Mouse (Mus musculus): ENCODE results near the gene Atp1b1. TPM values are rescaled to one million over a fixed set of nuclear protein-coding genes. Genes with fewer than 3 reads are reported as not detected.
A peak's percentile ranks its signal among the peaks of the same experiment; 100 is the strongest.

The Atp1b1 gene
- polyA plus RNA-seq, 1 experiment from 2014 or later, result 164 TPM

DNA sequence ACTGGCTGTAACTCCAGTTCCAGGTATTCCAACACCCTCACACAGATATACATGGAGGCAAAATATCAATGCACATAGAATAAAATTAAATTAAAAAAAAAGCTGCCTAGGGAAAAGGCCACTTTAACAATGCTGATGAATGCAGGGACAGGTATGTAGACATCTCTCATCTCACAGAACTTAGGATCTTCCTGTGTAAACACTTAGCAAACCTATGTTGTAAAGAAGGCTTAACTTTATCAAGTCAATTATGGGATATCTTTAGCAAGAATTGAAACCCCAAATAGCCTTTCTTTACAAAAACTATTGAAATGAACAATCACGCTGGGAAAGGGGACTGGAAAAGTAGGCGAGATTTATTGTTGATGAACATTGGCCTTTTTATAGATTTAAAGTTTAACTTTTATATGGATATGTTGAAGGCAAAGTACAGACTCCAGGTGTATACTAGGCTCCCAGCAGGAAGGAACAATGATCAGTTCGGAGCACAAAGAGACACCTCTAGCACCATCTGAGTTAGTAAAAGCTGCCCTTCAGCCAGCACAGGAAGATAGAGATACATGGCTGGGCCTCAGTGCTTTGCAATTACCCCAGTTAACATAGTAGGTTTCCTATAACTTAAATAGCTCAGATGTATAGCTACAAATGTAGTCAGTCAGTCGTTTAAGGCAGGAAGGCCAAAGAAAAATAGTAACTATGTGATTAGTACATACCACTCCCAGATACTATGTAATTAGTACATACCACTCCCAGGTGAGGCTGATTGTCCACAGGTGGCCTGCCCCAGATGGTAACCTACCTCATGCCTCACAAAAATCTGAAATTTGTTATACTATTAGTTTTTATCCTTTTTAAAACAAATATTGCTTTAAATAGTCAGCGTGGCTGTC is 22.8 kb upstream of the Atp1b1 start:
- no peaks in the 10 kb centered on the region for H3K27me3 ChIP-seq
- no peaks in the 10 kb centered on the region for H3K9me3 ChIP-seq
- ATAC-seq (ENCODE audit: low read depth), result no peak
- no peaks in the 10 kb centered on the region for H3K4me1 ChIP-seq (replicated peaks)
- H3K4me2 ChIP-seq, result no peak overlapping the region
- H3K9ac ChIP-seq, result no peak overlapping the region
- H3K36me3 ChIP-seq, result no peaks in the 10 kb centered on the region
- WGBS, result 85% methylated on average over 5 of the region's 5 CpGs
- no peak overlapping the region for H3K4me3 ChIP-seq
- no peak overlapping the region for H3K27ac ChIP-seq (replicated peaks)

DNA sequence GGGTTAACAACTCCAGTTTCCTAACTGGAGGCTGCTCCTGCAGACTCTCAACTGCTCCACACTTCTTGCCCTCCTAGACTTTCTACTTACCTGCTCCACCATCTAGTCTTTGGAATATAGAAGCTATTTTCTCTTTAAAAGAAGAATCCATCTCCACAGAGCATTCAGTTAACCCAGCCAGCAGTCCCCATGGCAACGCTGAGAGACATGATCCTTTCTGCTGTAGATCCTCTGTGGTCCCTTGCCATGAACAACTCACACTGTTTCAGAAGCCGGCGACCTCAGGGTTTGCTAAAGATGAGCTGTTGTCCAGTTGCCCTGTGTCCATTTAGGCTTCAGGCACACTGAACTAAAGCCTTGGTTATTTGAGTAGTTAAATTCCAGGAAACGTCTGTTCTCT is 17.7 kb upstream of the Atp1b1 start:
- H3K9me3 ChIP-seq, result no peaks in the 10 kb centered on the region
- ATAC-seq (ENCODE audit: low read depth), result no peak
- 87% methylated on average over 4 of the region's 4 CpGs for WGBS

DNA sequence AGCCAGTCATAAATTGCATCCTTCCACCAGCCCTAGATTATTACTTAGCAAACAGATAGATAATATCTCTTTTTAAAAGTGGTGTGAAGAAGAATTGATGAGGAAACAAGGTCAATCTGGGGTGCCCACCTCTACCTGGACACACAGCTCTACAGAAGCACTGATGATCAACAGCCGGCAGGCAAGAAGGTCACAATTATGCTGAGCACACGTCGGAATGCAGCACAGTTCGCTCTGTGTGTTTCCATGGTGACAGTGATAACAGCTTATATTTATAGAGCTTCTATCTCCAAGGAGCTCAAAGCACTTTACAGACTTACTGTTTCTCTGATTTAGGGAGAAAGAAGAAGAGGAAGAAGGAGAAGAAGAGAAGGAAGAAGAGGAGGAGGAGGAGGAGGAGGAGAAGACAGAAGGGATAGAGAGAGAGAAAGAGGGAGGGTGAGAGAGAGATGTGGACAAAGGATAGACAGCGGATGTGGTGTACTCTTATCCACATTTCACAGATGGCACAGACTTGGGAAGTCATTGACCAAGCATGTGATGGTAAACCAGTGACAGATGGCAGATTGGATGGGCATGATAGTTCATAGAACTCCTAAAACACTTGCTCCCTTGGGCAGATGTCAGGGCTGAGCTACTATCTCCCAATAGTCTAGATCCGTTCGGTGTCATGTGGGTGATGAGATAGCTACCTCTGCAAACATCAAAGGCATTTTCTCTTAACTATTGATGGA is 16.8 kb upstream of the Atp1b1 start:
- H3K4me1 ChIP-seq (replicated peaks), result 0 out of 2 replicates have a peak, but pooled peaks cover 7% of the 10 kb centered on the region
- no peak overlapping the region for H3K4me2 ChIP-seq
- no peaks in the 10 kb centered on the region for H3K27me3 ChIP-seq
- H3K4me3 ChIP-seq, result no peak overlapping the region
- no peaks in the 10 kb centered on the region for H3K36me3 ChIP-seq
- H3K9ac ChIP-seq, result no peak overlapping the region
- WGBS, result 56% methylated on average over 7 of the region's 7 CpGs
- no peaks in the 10 kb centered on the region for H3K9me3 ChIP-seq
- H3K27ac ChIP-seq (replicated peaks), result no peak overlapping the region
- peak; percentile 53; the same call in 1 of the 2 replicates for ATAC-seq (ENCODE audit: low read depth)

More for the DNA sequence above, 17.7 kb upstream of the Atp1b1 start:
- no peaks in the 10 kb centered on the region for H3K27me3 ChIP-seq
- 0 out of 2 replicates have a peak, but pooled peaks cover 7% of the 10 kb centered on the region for H3K4me1 ChIP-seq (replicated peaks)
- H3K27ac ChIP-seq (replicated peaks), result no peak overlapping the region
- H3K9ac ChIP-seq, result no peak overlapping the region
- H3K36me3 ChIP-seq, result no peaks in the 10 kb centered on the region
- no peak overlapping the region for H3K4me2 ChIP-seq
- no peak overlapping the region for H3K4me3 ChIP-seq

DNA sequence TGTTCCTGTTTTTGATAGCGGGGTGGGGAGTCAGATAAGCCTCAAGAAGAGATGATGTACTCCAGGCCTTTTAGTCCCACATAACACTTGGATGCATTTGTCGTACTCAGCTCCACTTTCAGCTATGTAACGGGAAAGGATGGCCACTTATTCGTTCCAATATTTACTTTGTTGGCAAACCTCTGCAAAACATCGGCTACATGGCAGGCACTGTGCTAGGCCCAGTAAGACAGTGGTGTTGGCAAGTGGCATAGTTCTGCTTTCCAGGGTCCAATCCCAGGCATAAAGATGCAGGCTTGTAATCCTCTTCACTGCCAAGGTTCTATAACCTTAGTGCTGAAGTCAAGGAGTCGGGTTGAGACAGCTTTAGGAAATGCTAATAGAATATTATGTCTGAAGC is 16.2 kb upstream of the Atp1b1 start:
- ATAC-seq (ENCODE audit: low read depth), result no peak
- 0 out of 2 replicates have a peak, but pooled peaks cover 7% of the 10 kb centered on the region for H3K4me1 ChIP-seq (replicated peaks)
- no peaks in the 10 kb centered on the region for H3K36me3 ChIP-seq
- no peaks in the 10 kb centered on the region for H3K9me3 ChIP-seq
- no peak overlapping the region for H3K4me2 ChIP-seq
- WGBS, result 88% methylated on average over 6 of the region's 6 CpGs
- no peak overlapping the region for H3K9ac ChIP-seq
- no peak overlapping the region for H3K27ac ChIP-seq (replicated peaks)
- H3K4me3 ChIP-seq, result no peak overlapping the region
- no peaks in the 10 kb centered on the region for H3K27me3 ChIP-seq

DNA sequence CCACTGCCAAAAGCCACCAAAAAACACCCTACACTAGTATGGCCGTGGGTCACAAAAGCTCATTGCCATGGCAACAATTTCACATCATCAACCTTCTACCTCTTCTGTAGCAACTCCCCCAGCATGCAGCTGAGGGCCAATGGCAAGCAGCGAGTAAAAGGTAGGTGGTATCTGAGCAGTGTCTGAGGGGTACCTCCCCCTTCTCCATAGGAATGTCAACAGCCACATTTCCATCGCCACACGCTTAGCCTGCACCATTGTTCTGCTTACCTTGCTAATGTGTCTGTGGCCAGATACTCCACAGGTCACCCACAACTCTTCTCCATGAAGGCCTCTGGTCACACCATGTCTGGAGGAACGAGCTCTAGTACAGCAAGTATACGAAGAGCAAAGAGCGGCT is 15.2 kb upstream of the Atp1b1 start:
- Histone ChIP-seq H3K9me3 (no peaks in the 10 kb centered on the region), H3K9ac (no peak overlapping the region), H3K27ac (replicated peaks) (no peak overlapping the region), H3K4me1 (replicated peaks) (0 out of 2 replicates have a peak, but pooled peaks cover 7% of the 10 kb centered on the region), H3K4me2 (no peak overlapping the region), H3K36me3 (no peaks in the 10 kb centered on the region), H3K27me3 (no peaks in the 10 kb centered on the region), H3K4me3 (no peak overlapping the region)
- no peak for ATAC-seq (ENCODE audit: low read depth)
- 91% methylated on average over 7 of the region's 7 CpGs for WGBS

DNA sequence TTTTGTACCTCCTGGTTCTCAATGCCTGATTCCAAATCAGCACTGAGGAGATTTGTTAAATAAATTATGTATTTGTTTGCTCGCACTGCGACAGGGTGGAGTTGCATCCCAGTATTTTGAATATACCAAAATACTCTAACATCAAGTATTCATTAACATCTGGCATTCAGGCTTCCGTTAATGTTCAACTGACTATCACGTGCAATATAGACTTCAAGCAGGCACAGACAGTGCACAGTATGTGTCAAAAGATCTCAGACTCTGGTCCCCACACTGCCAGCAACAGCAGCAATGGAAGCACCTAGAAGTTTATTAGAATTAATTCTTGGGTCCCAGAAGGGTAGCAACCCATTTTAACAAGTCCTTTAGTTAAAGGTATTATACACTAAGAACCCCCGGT is 13.5 kb upstream of the Atp1b1 start:
- no peaks in the 10 kb centered on the region for H3K9me3 ChIP-seq
- no peak overlapping the region for H3K4me3 ChIP-seq
- ATAC-seq (ENCODE audit: low read depth), result no peak
- no peak overlapping the region for H3K4me2 ChIP-seq
- 0 out of 2 replicates have a peak, but pooled peaks cover 7% of the 10 kb centered on the region for H3K4me1 ChIP-seq (replicated peaks)
- H3K27me3 ChIP-seq, result no peaks in the 10 kb centered on the region
- H3K9ac ChIP-seq, result no peak overlapping the region
- WGBS, result 90% methylated on average over 5 of the region's 5 CpGs
- no peak overlapping the region for H3K27ac ChIP-seq (replicated peaks)
- H3K36me3 ChIP-seq, result no peaks in the 10 kb centered on the region

DNA sequence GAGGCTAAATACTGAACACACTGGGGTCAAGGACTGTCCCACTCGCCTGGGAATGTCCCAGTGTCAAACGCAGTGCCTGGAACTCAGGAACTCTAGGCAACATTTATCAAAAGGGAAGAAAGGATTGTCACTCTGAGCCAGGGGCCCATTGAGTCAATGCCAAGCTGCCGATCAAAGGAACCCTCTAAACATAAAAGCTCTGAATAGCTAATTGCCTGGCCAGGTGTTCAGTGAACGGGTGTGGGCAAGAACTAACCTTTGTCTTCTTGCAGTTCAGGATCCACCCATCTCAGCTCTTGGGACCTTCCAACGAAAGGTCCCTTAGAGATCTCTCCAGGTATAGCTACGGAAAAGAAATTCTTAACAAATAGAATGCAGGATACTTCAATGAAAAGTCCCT is 12.8 kb upstream of the Atp1b1 start:
- H3K4me1 ChIP-seq (replicated peaks), result 0 out of 2 replicates have a peak, but pooled peaks cover 7% of the 10 kb centered on the region
- no peak for ATAC-seq (ENCODE audit: low read depth)

DNA sequence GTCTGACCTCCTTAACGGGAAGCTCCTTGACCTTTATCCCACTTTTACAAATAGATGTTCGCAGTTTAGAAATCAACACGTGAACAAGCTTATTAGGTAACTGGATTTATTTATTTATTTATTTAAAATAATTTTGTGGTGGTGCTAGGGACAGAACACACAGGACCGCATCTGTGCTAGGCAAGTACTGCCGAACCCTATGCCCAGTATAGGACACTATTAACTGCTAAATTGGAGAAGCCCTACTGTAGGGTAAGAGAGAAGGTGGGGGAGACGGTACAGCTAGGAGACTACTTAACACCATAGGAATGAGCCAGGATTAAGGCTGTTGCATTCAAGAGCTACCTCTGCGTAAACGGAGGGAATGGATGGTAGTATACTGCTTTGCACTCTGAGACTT is 10.2 kb upstream of the Atp1b1 start:
- 85% methylated on average over 8 of the region's 8 CpGs for WGBS
- Histone ChIP-seq H3K36me3 (no peaks in the 10 kb centered on the region), H3K9me3 (no peaks in the 10 kb centered on the region), H3K4me2 (no peak overlapping the region), H3K4me1 (replicated peaks) (no peaks in the 10 kb centered on the region), H3K27me3 (no peaks in the 10 kb centered on the region), H3K27ac (replicated peaks) (no peak overlapping the region), H3K4me3 (no peak overlapping the region), H3K9ac (no peak overlapping the region)
- ATAC-seq (ENCODE audit: low read depth), result no peak

More for the DNA sequence above, 12.8 kb upstream of the Atp1b1 start:
- Histone ChIP-seq H3K27me3 (no peaks in the 10 kb centered on the region), H3K4me2 (no peak overlapping the region), H3K36me3 (no peaks in the 10 kb centered on the region), H3K9ac (no peak overlapping the region), H3K27ac (replicated peaks) (no peak overlapping the region), H3K9me3 (no peaks in the 10 kb centered on the region), H3K4me3 (no peak overlapping the region)
- 41% methylated on average over 6 of the region's 6 CpGs for WGBS

DNA sequence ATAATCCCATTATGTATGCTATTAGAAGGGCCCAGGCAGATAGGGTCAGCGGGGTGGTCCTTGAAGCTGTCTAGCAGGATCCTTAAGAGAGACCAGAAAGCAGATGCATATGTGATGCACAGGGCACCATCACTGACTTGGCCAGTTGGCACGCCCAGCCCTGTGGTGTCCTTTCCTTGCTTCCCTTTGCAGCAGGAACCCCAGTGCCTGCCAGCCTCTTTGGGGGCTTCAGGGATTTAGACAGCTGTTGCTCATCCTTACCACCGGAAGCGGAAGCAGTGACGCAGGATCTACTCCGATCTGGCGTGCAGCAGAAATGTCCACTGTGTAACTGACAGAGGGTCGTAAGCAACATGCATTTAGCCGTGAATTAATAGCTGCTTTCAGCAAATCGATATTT is 9.3 kb upstream of the Atp1b1 start:
- Histone ChIP-seq H3K4me1 (replicated peaks) (no peaks in the 10 kb centered on the region), H3K27me3 (no peaks in the 10 kb centered on the region), H3K9me3 (no peaks in the 10 kb centered on the region), H3K36me3 (no peaks in the 10 kb centered on the region), H3K4me2 (no peak overlapping the region), H3K27ac (replicated peaks) (no peak overlapping the region), H3K9ac (no peak overlapping the region), H3K4me3 (no peak overlapping the region)
- WGBS, result 90% methylated on average over 10 of the region's 10 CpGs
- no peak for ATAC-seq (ENCODE audit: low read depth)

DNA sequence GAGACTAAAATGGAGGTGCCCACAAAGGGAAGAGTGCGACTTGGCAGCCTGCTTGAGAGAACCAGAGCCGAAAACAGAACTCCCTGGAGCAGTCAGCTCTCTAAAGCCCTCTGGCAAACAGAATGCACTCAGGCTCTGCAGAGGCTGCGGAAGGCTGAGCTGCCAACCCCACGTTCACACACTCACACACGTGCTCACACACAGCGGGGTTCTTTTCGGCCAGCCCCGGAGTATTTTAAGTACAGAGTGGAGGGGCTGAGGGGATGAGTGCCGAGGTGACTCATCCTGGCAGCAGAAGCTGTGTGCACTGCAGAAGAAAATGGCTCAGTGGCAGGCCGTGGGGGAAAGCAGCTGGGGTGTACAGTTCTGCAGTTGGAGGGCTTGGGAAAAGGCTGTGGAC is 3.6 kb upstream of the Atp1b1 start:
- Histone ChIP-seq H3K4me3 (no peak overlapping the region), H3K4me2 (peak overlapping the region; percentile 34), H3K9me3 (no peaks in the 10 kb centered on the region), H3K27me3 (peaks cover 14% of the 10 kb centered on the region), H3K36me3 (no peaks in the 10 kb centered on the region), H3K27ac (replicated peaks) (no peak overlapping the region), H3K9ac (peak overlapping the region; percentile 54; the same call in 1 of the 2 replicates), H3K4me1 (replicated peaks) (peaks cover 43% of the 10 kb centered on the region)
- ATAC-seq (ENCODE audit: low read depth), result no peak
- WGBS, result 20% methylated on average over 10 of the region's 10 CpGs

DNA sequence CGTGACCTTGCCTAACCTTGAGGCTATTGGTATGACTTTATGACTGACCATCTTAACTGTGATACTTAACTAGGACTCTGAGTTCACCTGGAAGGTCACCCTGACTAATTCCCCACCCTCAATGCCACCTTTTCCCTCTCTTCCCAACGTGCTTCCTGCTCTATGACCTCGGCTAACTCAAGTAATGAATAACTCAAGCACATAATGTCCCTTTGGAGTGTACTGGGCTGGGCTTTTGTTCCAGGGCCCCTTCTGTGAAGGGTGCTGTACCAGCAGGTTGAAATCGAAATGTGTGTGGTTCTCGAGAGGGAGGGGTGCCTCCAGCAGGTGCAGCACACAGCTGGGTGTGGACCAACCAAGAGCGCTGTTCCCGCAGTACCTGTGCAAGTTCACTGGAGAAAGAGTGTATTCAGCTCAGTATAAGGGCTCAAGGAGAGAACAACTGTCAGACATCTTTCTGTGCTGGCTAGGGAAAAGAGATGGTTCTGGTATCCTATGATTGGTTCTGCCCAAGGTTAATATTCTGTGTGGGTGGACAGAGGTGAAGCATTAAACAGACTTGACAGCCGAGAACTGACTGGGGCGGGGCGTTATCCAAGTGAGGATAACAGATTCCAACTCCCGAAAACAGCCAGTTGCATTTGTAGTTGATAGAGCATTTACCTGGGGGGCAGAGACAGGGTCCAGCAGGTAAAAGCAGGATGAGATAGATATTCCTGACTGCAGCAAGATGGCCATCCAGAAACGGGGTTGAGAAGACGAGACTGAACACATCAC is 3.0 kb upstream of the Atp1b1 start:
- no peak overlapping the region for H3K9ac ChIP-seq
- WGBS, result 66% methylated on average over 13 of the region's 13 CpGs

More for the DNA sequence above, 3.0 kb upstream of the Atp1b1 start:
- H3K36me3 ChIP-seq, result no peaks in the 10 kb centered on the region
- H3K27ac ChIP-seq (replicated peaks), result no peak overlapping the region
- peaks cover 14% of the 10 kb centered on the region for H3K27me3 ChIP-seq
- H3K4me1 ChIP-seq (replicated peaks), result peaks cover 49% of the 10 kb centered on the region
- H3K4me2 ChIP-seq, result peak overlapping the region; percentile 34
- no peak overlapping the region for H3K4me3 ChIP-seq
- no peak for ATAC-seq (ENCODE audit: low read depth)
- no peaks in the 10 kb centered on the region for H3K9me3 ChIP-seq
